ENCODE assay signal across 8 mouse cellular contexts in the genomic region with DNA sequence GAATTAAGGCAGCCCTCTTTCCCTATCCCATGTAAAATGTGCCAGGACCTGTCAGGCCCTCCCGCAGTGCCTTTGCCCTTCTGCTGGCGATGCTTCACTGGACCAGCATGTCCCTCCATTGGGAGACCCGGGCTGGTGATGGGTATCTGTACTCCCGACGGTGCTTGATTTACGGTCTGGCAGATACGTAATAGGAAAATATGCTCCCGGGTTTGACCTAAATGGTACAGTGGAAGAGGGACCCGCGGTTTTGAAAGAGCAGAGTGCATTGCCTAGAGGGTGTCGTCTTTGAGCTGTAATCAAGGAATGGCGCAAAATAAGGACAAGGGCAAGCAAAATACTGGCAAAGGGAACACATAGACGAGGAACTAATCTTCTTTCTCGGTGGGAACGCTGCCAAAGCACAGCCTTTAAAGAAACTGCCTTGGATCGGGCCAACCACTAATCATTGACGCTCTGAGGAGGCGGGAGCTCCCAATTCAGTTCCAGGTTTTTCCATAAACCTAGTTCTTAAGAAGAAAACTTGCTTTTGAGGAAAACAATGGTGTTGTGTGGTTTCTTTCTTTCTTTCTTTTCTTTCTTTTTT. TPM values are rescaled to one million over a fixed set of nuclear protein-coding genes. Genes with fewer than 3 reads are reported as not detected.
DNase-seq lines count a peak whose midpoint lies in the region; ATAC-seq and TF ChIP-seq lines count a peak whose summit lies in the region.

No protein-coding gene starts in this region.

- H3K4me1 ChIP-seq in kidney, embryonic 15.5 days, result peaks cover 19% of the 10 kb centered on the region
- peaks cover 8% of the 10 kb centered on the region for H3K4me1 ChIP-seq in forebrain, embryonic 14.5 days (ENCODE audit: control insufficient read depth, insufficient read depth, low read length)
- H3K4me1 ChIP-seq in limb, embryonic 12.5 days (replicated peaks), result peaks cover 12% of the 10 kb centered on the region
- H3K4me1 ChIP-seq in neural tube, embryonic 15.5 days, result peaks cover 23% of the 10 kb centered on the region

- H3K27ac ChIP-seq in kidney, embryonic 15.5 days, result 0 out of 2 replicates have a peak overlapping the region, but pooled peaks have one; percentile 51
- peak overlapping the region; percentile 63; the same call in 1 of the 2 replicates for H3K27ac ChIP-seq in forebrain, embryonic 14.5 days (ENCODE audit: low read depth, low read length)
- H3K27ac ChIP-seq in limb, embryonic 12.5 days, result no peak overlapping the region
- H3K27ac ChIP-seq in neural tube, embryonic 15.5 days (replicated peaks), result peak overlapping the region; percentile 92

- H3K9ac ChIP-seq in kidney, embryonic 15.5 days, result peak overlapping the region; percentile 90
- H3K9ac ChIP-seq in forebrain, embryonic 14.5 days (ENCODE audit: low read length), result peak overlapping the region; percentile 88
- H3K9ac ChIP-seq in limb, embryonic 12.5 days (replicated peaks), result peak overlapping the region; percentile 84; the same call in 1 of the 2 replicates
- peak overlapping the region; percentile 64 for H3K9ac ChIP-seq in neural tube, embryonic 15.5 days (replicated peaks)

- H3K36me3 ChIP-seq in kidney, embryonic 15.5 days, result no peaks in the 10 kb centered on the region
- H3K36me3 ChIP-seq in forebrain, embryonic 14.5 days (ENCODE audit: control insufficient read depth, insufficient read depth, low read length), result no peaks in the 10 kb centered on the region
- H3K36me3 ChIP-seq in limb, embryonic 12.5 days, result no peaks in the 10 kb centered on the region
- H3K36me3 ChIP-seq in neural tube, embryonic 15.5 days, result no peaks in the 10 kb centered on the region

- no peak for TF ChIP-seq CTCF in Patski (IDR thresholded peaks at IDR 0.05)

- peak overlapping the region; percentile 96 for H3K4me3 ChIP-seq in kidney, embryonic 15.5 days (replicated peaks)
- H3K4me3 ChIP-seq in forebrain, embryonic 14.5 days (ENCODE audit: low read depth, low read length), result peak overlapping the region; percentile 88
- H3K4me3 ChIP-seq in limb, embryonic 12.5 days (replicated peaks), result peak overlapping the region; percentile 86
- peak overlapping the region; percentile 58 for H3K4me3 ChIP-seq in neural tube, embryonic 15.5 days (replicated peaks)

- peak; percentile 79 for ATAC-seq in kidney, embryonic 15.5 days (replicated peaks; ENCODE audit: low FRiP score)
- ATAC-seq in Patski, result peak; percentile 47
- peak; percentile 69 for ATAC-seq in forebrain, embryonic 14.5 days
- peak; percentile 47; the same call in 1 of the 2 replicates for ATAC-seq in limb, embryonic 12.5 days (ENCODE audit: insufficient number of reproducible peaks, insufficient read depth, low FRiP score, low TSS enrichment, low read depth)
- ATAC-seq in neural tube, embryonic 15.5 days (ENCODE audit: low FRiP score), result peak; percentile 70

- WGBS in kidney, embryonic 15.5 days, result 19% methylated on average over 18 of the region's 18 CpGs
- WGBS in forebrain, embryonic 14.5 days, result 19% methylated on average over 18 of the region's 18 CpGs
- 21% methylated on average over 18 of the region's 18 CpGs for WGBS in limb, embryonic 12.5 days
- 11% methylated on average over 18 of the region's 18 CpGs for WGBS in neural tube, embryonic 15.5 days

- H3K4me2 ChIP-seq in kidney, embryonic 15.5 days, result peak overlapping the region; percentile 87
- H3K4me2 ChIP-seq in forebrain, embryonic 14.5 days (ENCODE audit: low read length), result peak overlapping the region; percentile 75
- peak overlapping the region; percentile 92 for H3K4me2 ChIP-seq in limb, embryonic 12.5 days
- peak overlapping the region; percentile 97 for H3K4me2 ChIP-seq in neural tube, embryonic 15.5 days

- POLR2A ChIA-PET in Patski (lab: Charles Lee), result interaction anchor here (0.5 kb wide), 1 partner anchor 38 kb away, joined by 3 read pairs; no protein-coding TSS in a partner anchor

- no peaks in the 10 kb centered on the region for H3K27me3 ChIP-seq in kidney, embryonic 15.5 days
- no peaks in the 10 kb centered on the region for H3K27me3 ChIP-seq in Patski
- H3K27me3 ChIP-seq in forebrain, embryonic 14.5 days (replicated peaks; ENCODE audit: control insufficient read depth, insufficient read depth, low read length), result no peaks in the 10 kb centered on the region
- peaks cover 5% of the 10 kb centered on the region for H3K27me3 ChIP-seq in limb, embryonic 12.5 days
- no peaks in the 10 kb centered on the region for H3K27me3 ChIP-seq in neural tube, embryonic 15.5 days (replicated peaks)

- no peaks in the 10 kb centered on the region for H3K9me3 ChIP-seq in kidney, embryonic 15.5 days (replicated peaks)
- no peaks in the 10 kb centered on the region for H3K9me3 ChIP-seq in forebrain, embryonic 14.5 days (replicated peaks; ENCODE audit: control insufficient read depth, low read length)
- H3K9me3 ChIP-seq in limb, embryonic 12.5 days, result no peaks in the 10 kb centered on the region
- H3K9me3 ChIP-seq in neural tube, embryonic 15.5 days (replicated peaks), result no peaks in the 10 kb centered on the region

- no peak for DNase-seq in kidney, adult 9 months
- DNase-seq in Patski (ENCODE audit: low read depth, low spot score), result no peak
- peak; percentile 44 for DNase-seq in forebrain, embryonic 14.5 days (ENCODE audit: low spot score)
- no peak for DNase-seq in layer of hippocampus, adult 11-12 months (ENCODE audit: low spot score)
- DNase-seq in left cerebral cortex, postnatal 36 days (ENCODE audit: low spot score in 2 of 2), result no peak

- CTCF ChIA-PET in Patski (lab: Charles Lee), result interaction anchor here (1.0 to 2.4 kb wide), 5 partner anchors 19 to 135 kb away, joined by 3 to 5 read pairs (median 3); no protein-coding TSS in a partner anchor

- in situ Hi-C loops in Patski (cut with MboI; ENCODE audit: low pct_unique_long_range_greater_than_20kb), result no loop called here

- intact Hi-C loops in left cerebral cortex, postnatal 36 days (cut with DNase I), result loop anchor here (5.0 kb wide), 2 partner anchors 98 to 113 kb away; no protein-coding TSS in a partner anchor

RNA-seq across cellular contexts. Expression of gene Klhdc4, which starts 0.5 kb away (rescaled TPM):
- polyA plus RNA-seq in kidney, embryonic 15.5 days (2015; fragmentation: Nextera tagmentation; extraction: Ambion mirVana), result 42.7 and 45.5 TPM in 2 replicates
- 39.5 TPM for polyA plus RNA-seq in Patski (2021)
- 40.3 and 41.3 TPM in 2 replicates for polyA plus RNA-seq in forebrain, embryonic 14.5 days (2014; fragmentation: Nextera tagmentation; extraction: Ambion mirVana)
- 49.5 and 49.9 TPM in 2 replicates for polyA plus RNA-seq in limb, embryonic 12.5 days (2016; fragmentation: Nextera tagmentation; extraction: Ambion mirVana)
- polyA plus RNA-seq in neural tube, embryonic 15.5 days (2015; fragmentation: Nextera tagmentation; extraction: Ambion mirVana), result 44.4 and 44.5 TPM in 2 replicates
- total RNA-seq in left cerebral cortex, postnatal 36 days (2021), result 10 to 100 TPM; 29.0 to 34.2 TPM
